8 mouse cellular contexts compared by ENCODE assay signal in the genomic region with DNA sequence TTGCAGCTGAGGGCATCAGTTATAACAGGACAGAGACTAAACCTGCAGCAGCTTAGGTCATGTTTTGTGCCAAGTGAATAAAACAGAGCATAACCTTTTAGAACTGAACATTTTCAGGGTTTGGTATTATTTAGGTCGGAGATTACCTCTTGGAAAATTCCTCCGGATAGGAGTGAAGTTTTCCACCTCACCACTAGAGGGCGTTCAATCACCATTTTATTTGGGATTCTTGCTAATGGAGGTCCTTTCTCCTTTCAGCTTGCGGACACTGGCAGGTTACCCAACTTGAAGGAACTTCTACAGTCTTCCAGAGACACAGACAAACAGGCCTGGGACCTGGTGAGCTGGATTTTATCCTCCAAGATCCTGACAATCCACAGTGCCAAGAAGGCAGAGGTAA. TPM values are rescaled to one million over a fixed set of nuclear protein-coding genes. Genes with fewer than 3 reads are reported as not detected.
DNase-seq lines count a peak whose midpoint lies in the region; ATAC-seq lines count a peak whose summit lies in the region.
"Had no signal": no experiment of that assay in that cellular context is flagged by ENCODE, and none has a peak within 500 bp of the region (broad histone marks: within the 10 kb centered on the region; RNA-seq: fewer than 3 reads in every experiment).

No protein-coding gene starts in this region.

- H3K9me3 ChIP-seq in hindbrain, embryonic 11.5 days (ENCODE audit: control insufficient read depth, low read length), result no peaks in the 10 kb centered on the region
- H3K9me3 ChIP-seq in hindbrain, embryonic 10.5 days, result no peaks in the 10 kb centered on the region
- H3K9me3 ChIP-seq: embryonic facial prominence, embryonic 13.5 days had no signal

- H3K4me2 ChIP-seq in hindbrain, embryonic 11.5 days (replicated peaks; ENCODE audit: low read depth, low read length), result no peak overlapping the region
- H3K4me2 ChIP-seq: embryonic facial prominence, embryonic 13.5 days had no signal

- no peaks in the 10 kb centered on the region for H3K4me1 ChIP-seq in hindbrain, embryonic 11.5 days (replicated peaks; ENCODE audit: control insufficient read depth, insufficient read depth, low read length)
- H3K4me1 ChIP-seq in hindbrain, embryonic 10.5 days (replicated peaks), result 0 out of 2 replicates have a peak, but pooled peaks cover 3% of the 10 kb centered on the region

- no peak overlapping the region for H3K4me3 ChIP-seq in hindbrain, embryonic 11.5 days (ENCODE audit: low read depth, low read length)
- no peak overlapping the region for H3K4me3 ChIP-seq in hindbrain, embryonic 10.5 days
- H3K4me3 ChIP-seq: embryonic facial prominence, embryonic 13.5 days had no signal

- no peaks in the 10 kb centered on the region for H3K27me3 ChIP-seq in hindbrain, embryonic 11.5 days (ENCODE audit: control insufficient read depth, insufficient read depth, low read length)
- no peaks in the 10 kb centered on the region for H3K27me3 ChIP-seq in hindbrain, embryonic 10.5 days (ENCODE audit: insufficient read depth, poor library complexity, severe bottlenecking)
- H3K27me3 ChIP-seq: embryonic facial prominence, embryonic 13.5 days had no signal

- no peak overlapping the region for H3K27ac ChIP-seq in hindbrain, embryonic 11.5 days (ENCODE audit: low read depth, low read length)
- H3K27ac ChIP-seq in hindbrain, embryonic 10.5 days, result no peak overlapping the region
- H3K27ac ChIP-seq: embryonic facial prominence, embryonic 13.5 days had no signal

- DNase-seq in hindbrain, embryonic 11.5 days (ENCODE audit: low spot score), result peak; percentile 52
- DNase-seq in hindbrain, embryonic 10.5 days (ENCODE audit: low spot score), result no peak
- peak; percentile 28 for DNase-seq in testis, postnatal 14 days (ENCODE audit: low spot score)
- no peak for DNase-seq in testis, postnatal 10 days (ENCODE audit: low spot score)
- DNase-seq in retina, postnatal 1 day, result peak; percentile 76
- no peak for DNase-seq in thymus, postnatal 0 days (ENCODE audit: low spot score)

- H3K9ac ChIP-seq in hindbrain, embryonic 11.5 days (ENCODE audit: low read depth, low read length), result no peak overlapping the region
- H3K9ac ChIP-seq: embryonic facial prominence, embryonic 13.5 days had no signal

- no peak for ATAC-seq in hindbrain, embryonic 11.5 days (ENCODE audit: low FRiP score)
- 0 out of 2 replicates have a peak, but pooled peaks have one; percentile 15 for ATAC-seq in common myeloid progenitor, adult 5-6 weeks (replicated peaks; ENCODE audit: low read depth, poor library complexity, severe bottlenecking)

- H3K36me3 ChIP-seq in hindbrain, embryonic 11.5 days (ENCODE audit: control insufficient read depth, insufficient read depth, low read length), result no peaks in the 10 kb centered on the region
- H3K36me3 ChIP-seq in hindbrain, embryonic 10.5 days, result peaks cover 14% of the 10 kb centered on the region

- WGBS in hindbrain, embryonic 11.5 days, result 37% methylated on average over 4 of the region's 4 CpGs
- 41% methylated on average over 4 of the region's 4 CpGs for WGBS in hindbrain, embryonic 10.5 days

RNA-seq across cellular contexts. Expression of a gene that starts 30.6 kb away (rescaled TPM):
- 4.0 and 6.5 TPM in 2 replicates for polyA plus RNA-seq in hindbrain, embryonic 11.5 days (2014; fragmentation: Nextera tagmentation; extraction: Ambion mirVana)
- 7.7 and 8.0 TPM in 2 replicates for polyA plus RNA-seq in hindbrain, embryonic 10.5 days (2016; fragmentation: Nextera tagmentation; extraction: Ambion mirVana)
- total RNA-seq in common myeloid progenitor, adult 5-6 weeks (2017), result 2.0 and 3.1 TPM in 2 replicates
- polyA plus RNA-seq in thymus, postnatal 0 days (2015; fragmentation: Nextera tagmentation; extraction: Ambion mirVana), result 6.0 and 7.3 TPM in 2 replicates

RNA-seq across cellular contexts. Expression of a gene that starts 39.2 kb away (rescaled TPM):
- polyA plus RNA-seq in hindbrain, embryonic 11.5 days (2014; fragmentation: Nextera tagmentation; extraction: Ambion mirVana), result 0.25 and 0.31 TPM in 2 replicates
- 0.25 TPM in 1 of 2 replicates, not detected in the other for polyA plus RNA-seq in hindbrain, embryonic 10.5 days (2016; fragmentation: Nextera tagmentation; extraction: Ambion mirVana)
- 0.14 TPM in 1 of 2 replicates, not detected in the other for total RNA-seq in common myeloid progenitor, adult 5-6 weeks (2017)
- 0.61 and 0.77 TPM in 2 replicates for polyA plus RNA-seq in thymus, postnatal 0 days (2015; fragmentation: Nextera tagmentation; extraction: Ambion mirVana)

Comparison
In these comparisons a context has a peak if more than half of its experiments do, and no peak if none do; other contexts are left out.
1. DNase-seq: peak in hindbrain, embryonic 11.5 days (single experiment), testis, postnatal 14 days (single experiment) and retina, postnatal 1 day (single experiment); none in hindbrain, embryonic 10.5 days (single experiment), testis, postnatal 10 days (single experiment) and thymus, postnatal 0 days (single experiment).